In genomic region chr4:128899332-128899731, GRCm38 (mm10) we compare ENCODE assay signal across 10 mouse cellular contexts. TPM values are rescaled to one million over a fixed set of nuclear protein-coding genes. Genes with fewer than 3 reads are reported as not detected.
DNase-seq lines count a peak whose midpoint lies in the region; ATAC-seq lines count a peak whose summit lies in the region.
"Had no signal": no experiment of that assay in that cellular context is flagged by ENCODE, and none has a peak within 500 bp of the region (broad histone marks: within the 10 kb centered on the region; RNA-seq: fewer than 3 reads in every experiment).

No protein-coding gene starts in this region.

- H3K9ac ChIP-seq in intestine, embryonic 16.5 days (ENCODE audit: low read depth, low read length) = peak overlapping the region; percentile 51

- 0 out of 2 replicates have a peak, but pooled peaks cover 6% of the 10 kb centered on the region for H3K36me3 ChIP-seq in intestine, embryonic 16.5 days (ENCODE audit: control insufficient read depth, insufficient read depth, low read length)

- peak overlapping the region; percentile 86 for H3K27ac ChIP-seq in intestine, embryonic 16.5 days (ENCODE audit: low read length)
- H3K27ac ChIP-seq: macrophage had no signal

- peak; percentile 71 for DNase-seq in adrenal gland, postnatal 25 days
- DNase-seq in embryo, embryonic 10 days (ENCODE audit: low spot score) = peak; percentile 70
- DNase-seq in heart, adult 18-20 months = peak; percentile 63 to 79
- DNase-seq in left cerebral cortex, adult 9 months (ENCODE audit: low spot score in 2 of 2) = peak; percentile 64 to 73
- DNase-seq in mesoderm, embryonic 11.5 days (ENCODE audit: low read depth, low spot score) = peak; percentile 88
- peak; percentile 93 for DNase-seq in right cerebral cortex, postnatal 4 days

- WGBS in intestine, embryonic 16.5 days = 19% methylated on average over 6 of the region's 6 CpGs

- ATAC-seq in intestine, embryonic 16.5 days = peak; percentile 78
- no peak for ATAC-seq in megakaryocyte progenitor cell, adult 5-6 weeks (replicated peaks; ENCODE audit: poor library complexity)
- ATAC-seq: Patski had no signal

- no peak overlapping the region for H3K4me2 ChIP-seq in intestine, embryonic 16.5 days (ENCODE audit: low read depth, low read length)

- peaks cover 30% of the 10 kb centered on the region for H3K4me1 ChIP-seq in intestine, embryonic 16.5 days (ENCODE audit: control insufficient read depth, insufficient read depth, low read length)

- H3K4me3 ChIP-seq in intestine, embryonic 16.5 days (ENCODE audit: low read length) = no peak overlapping the region

- H3K27me3 ChIP-seq in intestine, embryonic 16.5 days (replicated peaks; ENCODE audit: control insufficient read depth, insufficient read depth, low read length) = no peaks in the 10 kb centered on the region
- H3K27me3 ChIP-seq: Patski had no signal

- no peaks in the 10 kb centered on the region for H3K9me3 ChIP-seq in intestine, embryonic 16.5 days (ENCODE audit: control insufficient read depth, low read length)

RNA-seq across cellular contexts. Expression of gene Trim62, which starts 16.0 kb away (rescaled TPM):
- total RNA-seq in adrenal gland, postnatal 25 days (2021) = 14.3 and 17.9 TPM in 2 replicates
- 1 to 10 TPM; 1.1 to 1.3 TPM for total RNA-seq in heart, adult 18-20 months (2021)
- 2.2 and 2.3 TPM in 2 replicates for polyA plus RNA-seq in intestine, embryonic 16.5 days (2015; fragmentation: Nextera tagmentation; extraction: Ambion mirVana)
- total RNA-seq in megakaryocyte progenitor cell, adult 5-6 weeks (2015) = 0.62 and 0.66 TPM in 2 replicates
- total RNA-seq in megakaryocyte progenitor cell, adult 5-6 weeks (2017) = 0.33 and 0.41 TPM in 2 replicates
